Mouse (Mus musculus) frontal cortex, adult (tissue): Measurements from ENCODE around the gene Rasgef1b.
"Not testable (repeated sequence)": the region's sequence is repeated elsewhere in the genome, so short reads cannot be mapped to it uniquely, and the experiment has no call there.

ENCODE experiments used
- ATAC-seq: cut with Nextera tagmentation; 2 replicates; pipeline ENCODE4 v1.9.2; 2017; ENCODE audit warnings: mild to moderate bottlenecking, moderate library complexity, mixed read lengths; ENCODE audit not compliant: low TSS enrichment

Gene Rasgef1b

DNA sequence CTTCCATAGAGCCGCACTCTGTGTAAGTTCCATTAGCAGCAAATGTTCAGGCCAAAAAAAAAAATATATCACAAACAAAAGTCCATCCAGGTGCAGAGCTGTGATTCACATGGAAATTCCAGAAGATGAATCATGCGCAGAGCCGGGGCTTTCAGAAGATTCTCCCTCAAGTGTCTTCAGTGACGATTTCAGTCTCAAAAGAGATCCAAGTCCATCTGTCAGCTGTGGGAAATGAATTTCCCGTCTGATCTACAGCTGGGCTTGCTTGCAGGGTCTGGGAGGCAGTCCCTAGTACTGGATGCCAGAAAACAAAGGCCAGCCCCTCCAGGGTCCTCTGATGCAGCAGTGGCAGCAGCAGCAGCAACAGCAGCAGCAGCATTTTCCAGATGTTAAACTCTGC is 510.5 kb downstream of the Rasgef1b start:
- ATAC-seq, result peak; percentile 56

DNA sequence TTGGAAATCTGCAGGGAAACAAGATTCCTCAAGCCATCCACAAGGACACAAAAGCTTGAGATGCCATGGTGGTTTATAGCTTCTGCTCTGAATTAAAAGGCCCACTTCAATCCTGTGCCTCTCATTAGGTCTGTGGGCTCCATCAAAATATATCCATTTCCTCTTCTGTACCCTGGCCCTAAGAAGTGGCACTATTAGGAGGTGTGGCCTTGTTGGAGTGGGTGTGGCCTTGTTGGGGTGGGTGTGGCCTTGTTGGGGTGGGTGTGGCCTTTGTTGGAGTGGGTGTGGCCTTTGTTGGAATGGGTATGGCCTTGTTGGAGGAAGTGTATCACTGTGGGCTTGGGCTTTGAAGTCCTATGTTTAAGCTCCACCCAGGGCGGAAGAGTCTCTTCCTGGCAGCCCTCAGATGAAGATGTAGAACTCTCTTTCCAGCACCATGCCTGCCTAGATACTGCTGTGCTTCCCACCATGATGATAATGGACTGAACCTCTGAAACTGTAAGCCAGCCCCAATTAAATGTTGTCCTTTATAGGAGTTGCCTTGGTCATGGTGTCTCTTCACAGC is 512.2 kb downstream of the Rasgef1b start:
- ATAC-seq, result not testable (repeated sequence)

DNA sequence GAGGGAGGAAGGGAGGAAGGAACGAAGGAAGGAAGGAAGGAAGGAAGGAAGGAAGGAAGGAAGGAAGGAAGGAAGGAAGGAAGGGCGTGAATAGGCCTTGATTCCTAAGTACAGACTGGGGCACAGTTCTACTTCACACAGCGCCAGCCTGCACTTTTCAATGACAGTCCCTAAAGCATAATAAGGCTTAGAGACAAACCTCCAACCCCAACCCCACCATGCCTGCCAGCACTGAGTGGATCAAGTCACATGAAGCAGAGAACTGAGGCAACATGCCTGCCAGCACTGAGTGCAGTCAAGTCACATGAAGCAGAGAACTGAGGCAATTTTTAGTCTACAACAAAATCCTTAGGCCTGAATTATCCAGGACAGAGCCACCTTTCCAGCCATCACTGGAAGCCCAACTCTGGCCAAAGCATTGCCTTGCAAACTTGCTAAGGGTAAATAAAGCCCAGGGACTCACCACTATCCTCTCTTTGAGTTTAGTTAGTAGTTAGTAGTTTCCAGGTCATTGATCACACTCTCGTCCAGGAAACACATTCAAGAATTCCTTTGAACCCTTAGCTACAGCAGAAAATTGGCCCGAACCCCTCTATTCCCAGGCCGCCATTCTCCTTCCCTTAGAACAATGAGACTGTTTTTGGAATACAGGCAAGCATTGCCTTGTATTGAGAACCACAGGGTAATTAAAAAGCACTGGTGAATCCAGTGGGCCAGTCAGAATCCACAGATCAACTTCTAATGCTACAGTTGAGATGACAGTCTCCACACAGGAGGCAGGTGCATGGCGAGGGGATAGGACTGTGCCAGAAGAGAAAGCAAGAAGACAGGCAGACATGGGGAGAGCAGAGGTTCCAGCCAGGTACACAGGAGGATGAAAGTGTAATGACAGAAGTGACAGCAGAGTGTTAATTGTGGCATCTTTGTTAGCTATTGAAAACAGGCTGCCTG is 513.4 kb downstream of the Rasgef1b start:
- no peak for ATAC-seq

DNA sequence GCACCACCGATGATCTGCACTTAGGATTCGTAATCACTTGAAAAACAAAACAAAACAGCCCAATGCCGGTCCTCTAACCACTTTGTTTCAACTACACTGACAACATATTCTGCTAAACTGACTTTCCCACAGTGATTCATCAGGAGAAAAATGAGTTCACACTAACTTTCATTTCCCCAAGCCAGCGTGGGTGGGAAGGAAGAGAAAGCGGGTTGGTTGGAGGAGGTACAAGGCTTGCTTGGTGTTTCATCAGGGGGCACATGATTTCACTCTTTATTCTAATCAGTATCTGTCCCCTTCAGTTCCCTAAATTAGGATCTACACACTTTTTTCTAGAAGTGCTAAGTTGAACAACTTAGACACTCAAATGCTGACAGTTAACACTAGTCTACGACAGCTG is 514.5 kb downstream of the Rasgef1b start:
- peak; percentile 70 for ATAC-seq

DNA sequence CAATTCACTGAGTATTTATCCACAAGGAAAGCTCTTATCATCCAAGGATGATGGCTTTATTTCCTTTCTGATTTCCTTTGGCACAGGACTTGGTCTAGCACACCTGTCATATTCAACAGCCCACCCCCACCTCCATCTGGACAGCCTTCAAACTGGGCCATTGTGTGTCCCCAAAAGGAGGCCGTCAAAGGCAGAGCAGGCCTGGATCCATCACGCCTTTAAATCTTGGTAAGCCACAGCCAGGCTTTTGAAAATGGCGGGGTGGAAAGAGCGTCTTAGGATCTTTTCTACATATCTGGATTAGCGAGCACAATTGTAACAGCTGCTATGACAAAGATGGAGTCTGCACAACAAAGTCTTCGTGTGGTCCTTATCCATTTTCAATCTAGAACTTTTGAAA is 515.7 kb downstream of the Rasgef1b start:
- peak; percentile 10; the same call in 1 of the 2 replicates for ATAC-seq

DNA sequence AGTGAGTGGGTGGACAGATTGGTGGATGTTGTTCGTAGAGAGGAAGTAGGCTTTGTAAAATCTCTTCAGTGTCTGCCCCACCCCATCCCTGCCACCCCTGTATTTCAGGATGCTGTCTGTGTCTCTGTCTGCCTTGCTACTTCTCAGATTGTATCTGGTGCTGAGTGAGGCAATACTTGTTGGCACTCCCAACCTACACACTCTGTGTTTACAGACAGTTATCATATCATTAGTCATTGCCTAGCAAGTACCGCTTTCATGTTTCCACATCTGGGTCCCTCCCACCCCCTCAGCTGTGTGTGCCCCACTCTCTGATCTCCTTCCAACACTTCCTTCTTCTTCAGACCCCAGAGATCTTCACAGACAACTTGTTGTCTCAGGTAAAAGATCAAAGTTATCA is 525.4 kb downstream of the Rasgef1b start:
- ATAC-seq, result no peak

DNA sequence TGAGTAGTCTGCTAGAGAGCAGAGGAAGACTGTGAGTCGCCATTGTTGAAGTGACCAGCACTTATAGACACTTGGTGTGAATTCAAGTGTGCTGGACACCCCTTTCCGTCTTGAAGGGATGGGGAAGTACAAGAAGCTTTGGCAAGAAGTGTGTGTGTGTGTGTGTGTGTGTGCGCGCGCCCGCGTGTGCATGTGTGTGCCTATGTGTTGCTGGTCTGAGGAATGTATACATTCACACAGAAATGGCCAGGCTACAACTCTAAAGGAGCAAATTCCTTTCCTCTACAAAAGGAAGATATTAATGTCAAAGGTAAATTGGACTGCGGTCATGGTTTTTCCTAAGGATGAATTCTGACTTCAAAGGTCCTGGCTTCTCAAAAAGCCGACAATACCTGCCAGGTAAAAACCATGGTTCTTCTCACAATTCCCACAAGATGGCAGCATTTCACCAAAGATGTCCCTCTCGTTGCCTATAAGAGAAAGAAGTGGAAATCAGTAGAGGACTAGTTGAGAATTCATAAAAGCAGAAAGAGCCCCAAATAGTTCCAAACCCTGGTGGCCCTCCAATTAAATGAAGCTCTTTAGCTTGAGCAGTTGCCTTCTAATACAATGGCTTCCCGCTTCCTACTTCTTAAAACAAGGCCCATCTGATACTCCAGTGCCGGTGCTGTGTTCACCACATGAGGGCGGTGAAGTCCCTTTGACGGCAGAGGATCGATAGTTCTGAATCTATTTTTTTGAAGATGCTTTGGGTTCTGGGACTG is 526.6 kb downstream of the Rasgef1b start:
- ATAC-seq, result peak; percentile 89

DNA sequence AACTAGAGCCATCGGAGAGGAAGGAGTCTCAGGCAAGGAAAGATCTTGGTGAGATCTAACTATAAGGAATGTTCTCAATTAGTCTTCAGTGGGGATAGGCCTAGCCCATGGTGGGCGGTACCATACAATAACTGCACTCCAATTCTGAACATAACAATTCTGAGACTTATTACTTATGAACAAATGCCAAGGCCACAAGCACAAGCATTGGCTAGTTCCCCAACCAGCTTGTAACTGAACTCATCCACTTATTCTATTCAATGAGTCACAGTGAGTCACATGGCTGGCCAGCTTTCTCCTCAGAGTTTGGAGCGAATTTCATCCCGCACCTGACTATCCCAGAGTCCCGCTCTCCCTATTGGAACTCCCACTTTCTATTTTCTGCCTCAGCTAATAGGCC is 533.4 kb downstream of the Rasgef1b start:
- ATAC-seq, result no peak

DNA sequence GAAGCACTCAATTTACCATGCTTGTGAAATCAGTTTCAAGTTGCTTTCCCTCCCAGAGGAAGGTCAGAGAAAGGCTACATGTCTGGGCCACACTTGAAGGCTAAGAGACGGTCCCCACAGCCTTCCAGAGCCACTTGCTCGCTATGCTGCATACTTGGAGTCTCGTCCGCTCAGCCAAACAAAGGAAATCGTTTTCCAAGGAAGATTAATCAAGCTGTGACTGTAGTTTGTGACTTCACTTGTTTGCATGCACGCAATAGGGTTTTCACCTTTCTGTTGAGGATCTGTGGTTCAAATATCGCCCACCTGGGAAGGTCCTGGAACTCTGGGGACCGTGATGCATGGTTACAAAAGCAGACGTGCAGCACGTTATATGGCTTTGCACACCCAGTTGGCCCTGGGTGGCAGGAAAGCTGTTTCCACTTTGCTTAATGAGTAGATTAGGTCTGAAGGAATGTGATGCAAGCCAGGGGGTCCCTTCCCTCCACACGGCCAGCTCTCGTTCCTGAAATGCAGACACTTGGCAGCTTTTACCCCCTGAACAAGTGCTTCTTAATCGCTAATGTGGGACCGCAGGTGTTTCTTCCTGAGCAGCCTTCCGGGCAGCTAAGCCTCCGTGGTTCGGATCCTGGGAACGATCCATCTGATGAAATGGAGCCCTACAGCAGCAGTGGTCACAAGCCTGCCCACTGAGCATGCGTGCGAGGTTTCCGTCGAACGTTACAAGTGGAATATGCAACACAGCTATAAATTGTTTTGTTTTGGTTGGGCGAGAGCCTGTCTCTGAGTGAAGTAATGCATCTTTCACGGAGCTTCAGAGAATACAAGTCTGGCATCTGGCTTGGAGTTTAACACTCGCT is 537.7 kb downstream of the Rasgef1b start:
- ATAC-seq, result no peak

DNA sequence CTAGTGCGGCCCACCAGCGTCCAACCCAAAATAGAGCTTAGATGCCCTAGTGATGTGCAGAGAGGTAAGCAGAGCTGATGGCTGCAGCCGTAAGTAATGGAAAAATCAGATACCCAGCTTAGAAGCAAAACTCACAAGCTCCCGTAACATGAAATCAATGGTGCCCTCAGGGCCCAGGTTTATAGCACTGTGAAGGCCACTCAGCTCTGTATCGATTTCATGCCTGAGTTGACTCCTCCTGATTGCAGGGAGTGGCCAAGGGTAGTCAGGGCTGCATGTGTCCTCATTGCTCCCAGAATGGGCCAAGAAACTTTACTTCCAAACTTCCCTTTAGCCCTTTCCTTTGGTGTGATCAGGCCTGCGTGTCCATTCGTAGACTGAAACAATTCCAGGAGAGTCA is 545.2 kb downstream of the Rasgef1b start:
- no peak for ATAC-seq

DNA sequence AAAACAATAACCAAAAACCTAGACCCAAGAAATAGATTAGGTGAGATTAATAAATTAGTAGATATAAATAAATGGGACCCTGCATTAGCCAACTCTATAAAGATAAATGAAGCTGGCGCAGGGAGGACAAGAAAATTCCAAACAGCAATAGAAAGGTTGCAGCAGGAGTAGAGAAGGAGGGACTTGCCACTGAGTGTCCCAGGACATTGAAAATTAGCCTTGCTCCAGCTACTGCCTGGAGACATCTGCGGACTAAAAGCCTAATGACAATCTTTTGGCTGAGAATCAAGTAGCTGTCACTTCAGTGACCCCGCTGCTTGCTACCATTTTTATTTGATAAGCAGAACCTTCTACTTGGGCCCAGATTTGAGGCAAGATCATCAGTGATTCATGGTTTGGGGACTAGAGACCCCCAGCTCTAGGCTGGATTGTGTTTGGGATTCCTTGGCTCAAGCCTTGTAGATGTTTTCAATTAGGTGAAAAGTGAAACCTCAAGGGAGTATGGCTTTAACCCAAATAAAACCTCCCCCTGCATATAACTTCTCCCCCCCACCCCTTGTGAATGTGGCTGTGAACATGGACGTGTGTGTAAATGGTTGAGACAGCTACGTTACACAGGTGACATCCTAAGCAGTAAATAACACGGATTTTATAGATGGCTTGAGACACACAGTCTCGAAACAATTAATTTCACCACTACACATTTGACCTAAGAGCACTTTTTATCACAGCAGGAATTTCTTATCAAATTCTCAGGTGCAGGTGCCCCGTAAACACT is 554.1 kb downstream of the Rasgef1b start:
- no peak for ATAC-seq

DNA sequence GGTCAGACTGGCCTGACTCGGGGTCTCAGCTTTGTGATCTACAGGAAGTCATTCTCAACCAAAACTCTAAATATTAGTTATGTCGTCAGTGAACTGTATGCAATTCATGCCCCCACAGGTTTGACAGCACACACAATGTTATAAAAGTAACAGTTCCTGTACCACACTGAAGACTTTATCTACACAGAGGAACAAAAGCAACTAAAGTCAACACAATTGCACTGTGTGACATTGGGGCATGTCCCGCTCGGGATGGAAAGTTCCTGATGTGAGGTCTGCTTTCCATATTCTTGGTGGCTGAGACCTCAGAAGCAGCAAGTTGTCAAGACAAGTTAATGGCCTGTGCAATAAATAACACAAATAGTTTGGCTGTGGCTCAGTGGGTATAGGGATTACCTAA is 559.0 kb downstream of the Rasgef1b start:
- ATAC-seq, result no peak

DNA sequence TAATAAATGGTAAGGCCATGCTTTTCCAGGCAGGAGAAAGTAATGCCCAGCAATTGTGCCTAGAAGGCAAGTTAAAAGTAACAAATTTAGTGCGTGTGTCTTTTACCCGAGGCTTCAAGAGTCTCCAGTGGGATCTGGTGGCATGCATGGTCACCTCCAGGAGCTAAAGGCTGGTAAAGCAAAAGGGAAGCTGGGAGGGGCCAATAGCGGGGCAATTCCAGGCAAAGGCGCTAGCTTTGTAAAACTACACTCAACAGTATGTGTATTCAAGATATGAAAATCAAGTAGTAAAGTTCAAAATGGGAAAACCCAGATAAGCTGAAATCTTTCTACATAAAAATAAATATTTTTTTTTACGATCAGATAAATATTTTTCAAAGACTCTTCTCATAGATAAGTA is 561.1 kb downstream of the Rasgef1b start:
- no peak for ATAC-seq
